In genomic region chr11:90356495-90357304, GRCm38 (mm10) we compare ENCODE assay signal across 10 mouse cellular contexts. TPM values are rescaled to one million over a fixed set of nuclear protein-coding genes. Genes with fewer than 3 reads are reported as not detected.
DNase-seq lines count a peak whose midpoint lies in the region; ATAC-seq and TF ChIP-seq lines count a peak whose summit lies in the region.
"Had no signal": no experiment of that assay in that cellular context is flagged by ENCODE, and none has a peak within 500 bp of the region (broad histone marks: within the 10 kb centered on the region; RNA-seq: fewer than 3 reads in every experiment).

No protein-coding gene starts in this region.

- no peaks in the 10 kb centered on the region for H3K9me3 ChIP-seq in lung, embryonic 14.5 days (ENCODE audit: low read depth, low read length)
- no peaks in the 10 kb centered on the region for H3K9me3 ChIP-seq in heart, embryonic 14.5 days (ENCODE audit: control insufficient read depth, low read length)
- no peaks in the 10 kb centered on the region for H3K9me3 ChIP-seq in midbrain, embryonic 10.5 days (replicated peaks)

- H3K4me2 ChIP-seq in lung, embryonic 14.5 days = no peak overlapping the region
- peak overlapping the region; percentile 37 for H3K4me2 ChIP-seq in heart, embryonic 14.5 days (ENCODE audit: low read length)

- no peaks in the 10 kb centered on the region for H3K27me3 ChIP-seq in lung, embryonic 14.5 days (ENCODE audit: insufficient read depth, low read length)
- H3K27me3 ChIP-seq in heart, embryonic 14.5 days (ENCODE audit: control insufficient read depth, insufficient read depth, low read length) = no peaks in the 10 kb centered on the region
- no peaks in the 10 kb centered on the region for H3K27me3 ChIP-seq in small intestine, adult 2 months (ENCODE audit: control insufficient read depth, insufficient read depth, low read length)
- H3K27me3 ChIP-seq in midbrain, embryonic 10.5 days (ENCODE audit: low read depth, poor library complexity, severe bottlenecking) = 0 out of 2 replicates have a peak, but pooled peaks cover 15% of the 10 kb centered on the region

- peak overlapping the region; percentile 21; the same call in 1 of the 2 replicates for H3K27ac ChIP-seq in lung, embryonic 14.5 days (ENCODE audit: low read depth)
- peak overlapping the region; percentile 41 to 58; a peak in 2 of 4 replicates for H3K27ac ChIP-seq in heart, embryonic 14.5 days (replicated peaks in 1 of 2; ENCODE audit: control insufficient read depth in 1 of 2, insufficient read depth in 1 of 2, low read depth in 2 of 2, low read length in 2 of 2)
- peak overlapping the region; percentile 92; the same call in 1 of the 2 replicates for H3K27ac ChIP-seq in small intestine, adult 2 months (ENCODE audit: insufficient read depth, low read depth, low read length)
- H3K27ac ChIP-seq in midbrain, embryonic 10.5 days (replicated peaks) = no peak overlapping the region

- WGBS in lung, embryonic 14.5 days = 36% methylated on average over 9 of the region's 9 CpGs
- 36% methylated on average over 9 of the region's 9 CpGs for WGBS in heart, embryonic 14.5 days
- WGBS in small intestine, adult 2 months = 36% methylated on average over 9 of the region's 9 CpGs
- 36% methylated on average over 9 of the region's 9 CpGs for WGBS in midbrain, embryonic 10.5 days

- TF ChIP-seq CTCF in lung, embryonic 14.5 days (IDR thresholded peaks at IDR 0.05; ENCODE audit: low read depth) = no peak
- no peak for TF ChIP-seq CTCF in small intestine, adult 2 months (IDR thresholded peaks at IDR 0.05; ENCODE audit: extremely low read depth, insufficient read length, insufficient replicate concordance, low read depth, low read length)

- no peaks in the 10 kb centered on the region for H3K36me3 ChIP-seq in lung, embryonic 14.5 days (ENCODE audit: insufficient read depth)
- H3K36me3 ChIP-seq in heart, embryonic 14.5 days (ENCODE audit: control insufficient read depth, insufficient read depth, low read length) = no peaks in the 10 kb centered on the region
- H3K36me3 ChIP-seq in small intestine, adult 2 months (ENCODE audit: control insufficient read depth, insufficient read depth, low read length) = no peaks in the 10 kb centered on the region
- no peaks in the 10 kb centered on the region for H3K36me3 ChIP-seq in midbrain, embryonic 10.5 days

- TF ChIP-seq POLR2A in small intestine, adult 2 months (IDR thresholded peaks at IDR 0.05; ENCODE audit: low read depth, low read length) = no peak

- no peak overlapping the region for H3K4me3 ChIP-seq in lung, embryonic 14.5 days (ENCODE audit: low read depth, low read length)
- H3K4me3 ChIP-seq in heart, embryonic 14.5 days (ENCODE audit: control insufficient read depth in 1 of 2, insufficient read depth in 1 of 2, low read depth in 1 of 2, low read length in 2 of 2) = no peak overlapping the region
- H3K4me3 ChIP-seq in small intestine, adult 2 months (ENCODE audit: low read depth, low read length) = no peak overlapping the region
- H3K4me3 ChIP-seq in midbrain, embryonic 10.5 days = no peak overlapping the region

- peaks cover 33% of the 10 kb centered on the region for H3K4me1 ChIP-seq in lung, embryonic 14.5 days (ENCODE audit: insufficient read depth)
- peaks cover 37 to 38% of the 10 kb centered on the region in 2 experiments for H3K4me1 ChIP-seq in heart, embryonic 14.5 days (ENCODE audit: control insufficient read depth in 2 of 2, insufficient read depth in 2 of 2, low read length in 2 of 2)
- peaks cover 41% of the 10 kb centered on the region for H3K4me1 ChIP-seq in small intestine, adult 2 months (ENCODE audit: control insufficient read depth, insufficient read depth, insufficient read length, low read length)
- peaks cover 26% of the 10 kb centered on the region for H3K4me1 ChIP-seq in midbrain, embryonic 10.5 days

- no peak for ATAC-seq in lung, embryonic 14.5 days (ENCODE audit: insufficient read depth)
- no peak for ATAC-seq in heart, embryonic 14.5 days (ENCODE audit: insufficient number of reproducible peaks, insufficient read depth, low FRiP score, low read depth)

- DNase-seq in lung, embryonic 14.5 days = no peak
- DNase-seq in lung, postnatal 4 days = no peak
- DNase-seq in kidney, postnatal 10 days = peak; percentile 48
- DNase-seq in thymus, postnatal 36 days = no peak
- DNase-seq in midbrain, embryonic 10.5 days (ENCODE audit: low spot score) = no peak
- DNase-seq: adrenal gland, postnatal 10 days; right cerebral cortex, postnatal 14 days; thymus, adult 18-20 months had no signal

- no peak overlapping the region for H3K9ac ChIP-seq in lung, embryonic 14.5 days
- no peak overlapping the region for H3K9ac ChIP-seq in heart, embryonic 14.5 days (ENCODE audit: low read length)

RNA-seq across cellular contexts. Expression of gene Hlf, which starts 34.0 kb away (rescaled TPM):
- 3.6 and 4.4 TPM in 2 replicates for polyA plus RNA-seq in lung, embryonic 14.5 days (2014; fragmentation: Nextera tagmentation; extraction: Ambion mirVana)
- 4.3 TPM in 2 replicates for polyA plus RNA-seq in heart, embryonic 14.5 days (2014; fragmentation: Nextera tagmentation; extraction: Ambion mirVana)
- 0.41 and 1.8 TPM in 2 replicates for polyA plus RNA-seq in small intestine, adult 2 months (2012; rRNA removed)
- polyA plus RNA-seq in midbrain, embryonic 10.5 days (2016; fragmentation: Nextera tagmentation; extraction: Ambion mirVana) = 1.5 and 3.3 TPM in 2 replicates
